Mouse (Mus musculus) midbrain, postnatal 0 days (tissue): ENCODE data around the gene Frmpd3. TPM values are rescaled to one million over a fixed set of nuclear protein-coding genes. Genes with fewer than 3 reads are reported as not detected.

ENCODE experiments used
- ATAC-seq: fragments of 200-750 bp; cut with Nextera tagmentation; 2 replicates; pipeline ENCODE4 v1.8.0; 2017; ENCODE audit warnings: moderate number of reproducible peaks, mild to moderate bottlenecking, moderate TSS enrichment, moderate library complexity; ENCODE audit not compliant: low FRiP score
- DNase-seq: peaks from one replicate; pipeline ENCODE4 v3.0.0-alpha.2; 2015; ENCODE audit warnings: low spot score
- H3K27ac ChIP-seq: fragments of 300-500 bp; sonication (generic); 2 replicates; pipeline ENCODE4 v1.5.1; 2014; ENCODE audit warnings: low read depth, mild to moderate bottlenecking, low read length, mixed read lengths
- H3K27me3 ChIP-seq: fragments of 300-500 bp; sonication (generic); 2 replicates; pipeline ENCODE4 v1.6.1; 2014; ENCODE audit warnings: low read length, control low read depth, mixed read lengths; ENCODE audit not compliant: insufficient read depth
- H3K36me3 ChIP-seq: fragments of 300-500 bp; sonication (generic); 2 replicates; pipeline ENCODE4 v1.6.1; 2014; ENCODE audit warnings: low read length, control low read depth, mixed read lengths; ENCODE audit not compliant: insufficient read depth
- H3K4me1 ChIP-seq: fragments of 300-500 bp; sonication (generic); 2 replicates; pipeline ENCODE4 v1.6.1; 2014; ENCODE audit warnings: mild to moderate bottlenecking, control low read depth, antibody characterized with exemption, low read length, mixed read lengths; ENCODE audit not compliant: insufficient read depth
- H3K4me2 ChIP-seq: fragments of 300-500 bp; sonication (generic); 2 replicates; pipeline ENCODE4 v1.6.1; 2014; ENCODE audit warnings: low read depth, mild to moderate bottlenecking, low read length, mixed read lengths; ENCODE audit not compliant: poor library complexity, severe bottlenecking
- H3K4me3 ChIP-seq: fragments of 300-500 bp; sonication (generic); 2 replicates; pipeline ENCODE4 v1.5.1; 2014; ENCODE audit warnings: low read depth, mild to moderate bottlenecking, low read length, moderate library complexity
- H3K9ac ChIP-seq: fragments of 300-500 bp; sonication (generic); replicated peaks from 2 replicates; pipeline ENCODE4 v1.6.1; 2014; ENCODE audit warnings: mild to moderate bottlenecking, low read length, moderate library complexity, mixed read lengths; ENCODE audit not compliant: poor library complexity, severe bottlenecking
- H3K9me3 ChIP-seq: fragments of 300-500 bp; sonication (generic); 2 replicates; pipeline ENCODE4 v1.6.1; 2016; ENCODE audit warnings: low read length, control low read depth
- CTCF ChIP-seq: IDR thresholded peaks from 2 replicates; pipeline ENCODE4 v1.5.1; 2016; ENCODE audit warnings: antibody characterized with exemption, mild to moderate bottlenecking
- WGBS: fragments of 180-500 bp; shearing (Covaris S2); extraction: QIAGEN DNeasy Blood & Tissue Kit; methylation state at CpG from one replicate; pipeline ENCODE4 v1.1.7; 2014; 5-methylcytosine and 5-hydroxymethylcytosine counted together
- polyA plus RNA-seq: library from polyadenylated mRNA; unstranded; fragments of >200 nt; fragmentation: Nextera tagmentation; extraction: Ambion mirVana; gene quantifications from 2 replicates; pipeline ENCODE4 v1.2.1, GENCODE M21; 2015
- total RNA-seq: library from RNA; depleted of rRNA; stranded (reverse); fragments of >200 nt; gene quantifications from 2 replicates; pipeline ENCODE4 v1.2.3, GENCODE M21; 2014

Gene Frmpd3
- total and polyA plus RNA-seq, 2 experiments from 2014 or later = 4.4 to 13.0 TPM

DNA sequence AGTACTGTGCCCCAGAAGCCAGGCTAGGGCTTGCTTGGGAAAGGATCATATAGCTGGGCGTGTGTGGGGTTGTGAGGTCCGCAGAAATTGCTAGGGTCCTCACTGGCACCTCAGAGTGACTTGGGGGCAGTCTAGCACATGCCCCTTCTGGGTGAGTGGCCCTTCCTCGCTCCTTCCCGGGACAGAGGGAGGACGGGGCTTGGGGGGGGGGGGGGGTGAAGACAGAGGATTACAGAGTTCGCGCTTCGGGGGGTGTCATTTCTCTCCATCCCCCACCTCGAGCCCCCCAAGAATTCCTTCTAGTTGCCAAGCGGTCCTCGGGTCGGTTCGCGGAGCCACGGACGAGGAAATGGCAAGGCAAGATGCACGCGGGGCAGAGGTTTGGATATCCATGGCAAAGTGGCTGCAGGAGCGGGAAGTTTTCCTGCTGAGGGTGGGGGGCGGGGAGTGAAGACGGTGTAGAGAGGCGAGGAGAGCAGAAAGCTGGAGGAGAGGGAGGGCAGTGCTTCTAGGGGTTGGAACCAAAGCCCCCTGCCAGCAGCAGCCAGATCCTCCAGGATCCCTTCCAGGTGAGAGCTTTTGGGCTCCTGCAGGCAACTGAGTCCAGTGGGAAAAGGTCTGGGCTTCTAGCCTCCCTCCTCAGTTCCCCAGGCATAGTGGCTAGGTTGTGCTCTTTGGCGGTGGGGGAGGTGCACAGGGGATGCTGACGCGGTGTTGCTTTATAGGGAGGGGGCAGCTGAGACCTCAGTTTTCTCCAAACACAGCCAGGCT is 515 bp downstream of the Frmpd3 start:
- 18% methylated on average over 20 of the region's 25 CpGs for WGBS
- H3K4me3 ChIP-seq = peak overlapping the region; percentile 39
- no peaks in the 10 kb centered on the region for H3K9me3 ChIP-seq
- DNase-seq (no peak), ATAC-seq (peak; percentile 60)
- peak overlapping the region; percentile 6 for H3K27ac ChIP-seq
- no peaks in the 10 kb centered on the region; the same call in 1 of the 2 replicates for H3K27me3 ChIP-seq
- no peaks in the 10 kb centered on the region for H3K36me3 ChIP-seq
- H3K4me2 ChIP-seq = peak overlapping the region; percentile 65
- H3K9ac ChIP-seq = peak overlapping the region; percentile 46
- no peaks in the 10 kb centered on the region for H3K4me1 ChIP-seq
- TF ChIP-seq CTCF = no peak

DNA sequence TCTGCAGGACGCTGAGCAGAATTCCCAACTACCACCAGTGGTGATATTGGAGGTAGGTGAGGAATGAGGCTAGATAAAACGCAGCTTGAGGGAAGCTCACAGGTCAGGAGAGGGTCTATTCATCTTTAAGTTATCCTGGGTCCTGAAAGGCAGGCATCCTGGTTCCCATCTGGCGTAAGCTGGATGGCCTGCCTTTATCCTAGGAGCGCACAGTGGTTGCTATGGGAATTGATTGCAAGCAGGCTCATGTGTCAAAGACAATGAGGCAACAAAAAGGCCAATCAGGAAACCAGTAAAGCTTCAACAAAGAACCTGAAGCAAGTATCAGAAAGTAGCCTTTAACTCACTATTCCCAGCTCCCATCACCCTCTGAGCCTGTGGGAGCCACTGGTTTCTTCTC is 33.6 kb downstream of the Frmpd3 start:
- no peaks in the 10 kb centered on the region for H3K9me3 ChIP-seq
- peaks cover 3% of the 10 kb centered on the region; the same call in 1 of the 2 replicates for H3K27me3 ChIP-seq
- no peak overlapping the region for H3K4me3 ChIP-seq
- no peak for TF ChIP-seq CTCF
- H3K36me3 ChIP-seq = no peaks in the 10 kb centered on the region
- H3K4me1 ChIP-seq = no peaks in the 10 kb centered on the region
- H3K9ac ChIP-seq = no peak overlapping the region
- H3K27ac ChIP-seq = no peak overlapping the region
- H3K4me2 ChIP-seq = no peak overlapping the region
- ATAC-seq (no peak), DNase-seq (no peak)
- WGBS = 43% methylated on average over 4 of the region's 4 CpGs

DNA sequence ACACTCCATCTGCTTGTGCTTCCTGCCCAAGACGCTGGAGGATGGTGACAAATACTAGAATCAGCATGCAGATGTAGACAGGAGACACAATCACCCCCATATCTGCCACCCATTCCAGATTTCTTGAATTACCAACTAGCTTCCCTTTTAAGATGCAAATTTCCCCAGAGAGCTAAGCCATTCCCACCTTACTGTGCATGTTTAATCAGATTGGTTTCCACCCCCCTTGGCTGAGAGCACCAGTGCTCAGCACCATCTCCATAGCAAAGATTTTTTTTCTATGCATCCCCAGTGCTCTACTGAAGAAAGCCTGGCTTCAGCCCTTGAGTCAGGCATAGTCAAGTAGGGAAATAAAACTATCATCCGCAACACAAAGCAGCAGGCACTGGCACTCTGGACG is 57.9 kb downstream of the Frmpd3 start:
- Histone ChIP-seq H3K9ac (no peak overlapping the region), H3K27ac (no peak overlapping the region), H3K36me3 (no peaks in the 10 kb centered on the region), H3K9me3 (no peaks in the 10 kb centered on the region), H3K27me3 (peaks cover 10% of the 10 kb centered on the region; the same call in 1 of the 2 replicates), H3K4me3 (no peak overlapping the region), H3K4me1 (no peaks in the 10 kb centered on the region), H3K4me2 (no peak overlapping the region)
- DNase-seq (no peak), ATAC-seq (no peak)
- WGBS = 30% methylated on average over 3 of the region's 3 CpGs
- no peak for TF ChIP-seq CTCF

DNA sequence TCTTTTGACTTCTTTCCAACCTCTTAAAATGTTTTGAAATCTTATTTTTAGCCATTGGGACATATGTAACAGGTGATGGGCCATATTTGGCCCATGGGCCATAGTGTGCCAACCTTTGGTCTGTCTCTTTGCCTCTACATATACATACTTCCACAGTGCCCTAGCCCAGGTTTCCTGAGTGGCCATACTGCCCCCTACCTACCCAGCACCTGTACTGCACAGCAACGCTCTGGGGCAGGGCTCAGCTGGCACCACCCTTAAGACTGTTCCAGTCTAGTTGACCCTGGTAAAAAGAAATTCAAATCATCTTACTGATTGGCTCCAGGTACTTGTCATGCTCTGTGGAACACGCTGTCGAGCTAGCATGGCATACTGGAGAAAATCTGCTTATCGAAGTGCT is 60.8 kb downstream of the Frmpd3 start:
- Histone ChIP-seq H3K4me1 (no peaks in the 10 kb centered on the region), H3K4me2 (no peak overlapping the region), H3K9me3 (no peaks in the 10 kb centered on the region), H3K4me3 (no peak overlapping the region), H3K27me3 (peaks cover 15% of the 10 kb centered on the region; the same call in 1 of the 2 replicates), H3K36me3 (no peaks in the 10 kb centered on the region), H3K9ac (no peak overlapping the region), H3K27ac (no peak overlapping the region)
- WGBS = 52% methylated on average over 4 of the region's 4 CpGs
- ATAC-seq (no peak), DNase-seq (no peak)
- peak; percentile 47 for TF ChIP-seq CTCF

DNA sequence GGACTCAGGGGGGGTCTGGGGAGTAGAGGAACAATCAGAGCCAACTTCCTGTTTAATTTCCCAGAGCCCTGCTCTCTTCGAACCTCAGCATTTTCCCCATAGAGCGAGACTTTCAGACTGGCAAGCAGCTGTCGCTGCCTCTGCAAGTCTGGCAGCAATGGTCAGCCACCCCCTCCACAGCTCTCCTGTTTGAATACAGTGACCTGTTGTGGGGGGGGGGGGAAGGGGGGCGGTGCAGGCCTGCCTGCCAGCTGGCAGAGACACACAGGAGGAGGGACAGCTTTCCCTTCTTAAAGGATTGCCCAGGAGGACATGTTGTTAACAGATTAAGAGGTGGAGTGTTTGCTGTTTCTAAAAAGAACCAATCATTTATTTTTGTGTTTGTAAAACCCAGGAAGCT is 64.0 kb downstream of the Frmpd3 start:
- ATAC-seq (peak; percentile 62; the same call in 1 of the 2 replicates), DNase-seq (peak; percentile 32)
- no peaks in the 10 kb centered on the region for H3K36me3 ChIP-seq
- no peak overlapping the region for H3K27ac ChIP-seq
- peaks cover 5% of the 10 kb centered on the region; the same call in 1 of the 2 replicates for H3K27me3 ChIP-seq
- H3K9me3 ChIP-seq = no peaks in the 10 kb centered on the region
- WGBS = 40% methylated on average over 4 of the region's 4 CpGs
- H3K9ac ChIP-seq = no peak overlapping the region
- no peaks in the 10 kb centered on the region for H3K4me1 ChIP-seq
- TF ChIP-seq CTCF = no peak
- H3K4me2 ChIP-seq = no peak overlapping the region
- H3K4me3 ChIP-seq = no peak overlapping the region

DNA sequence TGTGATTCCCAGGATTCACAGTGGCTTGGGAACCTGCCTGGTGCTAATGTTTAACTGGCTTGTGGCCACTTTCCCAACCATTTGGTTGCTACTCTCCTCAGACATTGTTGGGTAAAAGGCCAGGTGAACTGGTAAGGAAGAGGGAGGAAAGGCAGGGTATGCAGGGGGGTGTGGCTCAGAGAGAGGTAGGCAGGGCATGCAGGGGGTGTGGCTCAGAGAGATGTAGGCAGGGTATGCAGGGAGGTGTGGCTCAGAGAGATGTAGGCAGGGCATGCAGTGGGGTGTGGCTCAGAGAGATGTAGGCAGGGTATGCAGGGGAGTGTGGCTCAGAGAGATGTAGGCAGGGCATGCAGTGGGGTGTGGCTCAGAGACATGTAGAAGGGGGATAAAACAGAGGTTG is 64.4 kb downstream of the Frmpd3 start:
- H3K27me3 ChIP-seq = peaks cover 5% of the 10 kb centered on the region; the same call in 1 of the 2 replicates
- H3K27ac ChIP-seq = no peak overlapping the region
- DNase-seq (no peak), ATAC-seq (no peak)
- no peaks in the 10 kb centered on the region for H3K9me3 ChIP-seq
- no peak overlapping the region for H3K4me3 ChIP-seq
- H3K4me2 ChIP-seq = no peak overlapping the region
- no peaks in the 10 kb centered on the region for H3K4me1 ChIP-seq
- no peaks in the 10 kb centered on the region for H3K36me3 ChIP-seq
- no peak for TF ChIP-seq CTCF
- no peak overlapping the region for H3K9ac ChIP-seq
